ENCODE assay signal across 19 mouse cellular contexts in genomic region chr17:4424451-4425168, GRCm38 (mm10).
A peak's percentile ranks its signal among the peaks of the same experiment; 100 is the strongest.
DNase-seq lines count a peak whose midpoint lies in the region; ATAC-seq lines count a peak whose summit lies in the region.
"Had no signal": no experiment of that assay in that cellular context is flagged by ENCODE, and none has a peak within 500 bp of the region (broad histone marks: within the 10 kb centered on the region; RNA-seq: fewer than 3 reads in every experiment).

No protein-coding gene starts in this region.

- ATAC-seq in hindbrain, embryonic 15.5 days (ENCODE audit: low FRiP score, low read depth): peak; percentile 56; the same call in 1 of the 2 replicates
- no peak for ATAC-seq in hindbrain, embryonic 12.5 days (ENCODE audit: low FRiP score)
- 0 out of 2 replicates have a peak, but pooled peaks have one; percentile 37 for ATAC-seq in megakaryocyte progenitor cell, adult 5-6 weeks (replicated peaks; ENCODE audit: poor library complexity)
- ATAC-seq: lung, postnatal 0 days had no signal

- H3K4me1 ChIP-seq in hindbrain, embryonic 15.5 days (replicated peaks): no peaks in the 10 kb centered on the region
- H3K4me1 ChIP-seq in hindbrain, embryonic 12.5 days: no peaks in the 10 kb centered on the region
- H3K4me1 ChIP-seq: embryonic facial prominence, embryonic 12.5 days; limb, embryonic 15.5 days; liver, embryonic 15.5 days had no signal

- no peak overlapping the region for H3K4me2 ChIP-seq in hindbrain, embryonic 15.5 days
- H3K4me2 ChIP-seq in hindbrain, embryonic 12.5 days (replicated peaks): no peak overlapping the region
- H3K4me2 ChIP-seq: embryonic facial prominence, embryonic 12.5 days; limb, embryonic 15.5 days; liver, embryonic 15.5 days had no signal

- no peak overlapping the region for H3K4me3 ChIP-seq in hindbrain, embryonic 15.5 days
- no peak overlapping the region for H3K4me3 ChIP-seq in hindbrain, embryonic 12.5 days
- H3K4me3 ChIP-seq: embryonic facial prominence, embryonic 12.5 days; erythroblast, embryonic 14.5 days; heart, adult 2 months; limb, embryonic 15.5 days; liver, embryonic 15.5 days had no signal

- no peaks in the 10 kb centered on the region for H3K9me3 ChIP-seq in hindbrain, embryonic 15.5 days
- no peaks in the 10 kb centered on the region for H3K9me3 ChIP-seq in hindbrain, embryonic 12.5 days (replicated peaks)
- H3K9me3 ChIP-seq: embryonic facial prominence, embryonic 12.5 days; limb, embryonic 15.5 days; liver, embryonic 15.5 days had no signal

- H3K27me3 ChIP-seq in hindbrain, embryonic 15.5 days: no peaks in the 10 kb centered on the region
- H3K27me3 ChIP-seq in hindbrain, embryonic 12.5 days: no peaks in the 10 kb centered on the region
- H3K27me3 ChIP-seq: embryonic facial prominence, embryonic 12.5 days; limb, embryonic 15.5 days; liver, embryonic 15.5 days had no signal

- DNase-seq in cerebellum, postnatal 25 days: peak; percentile 7 to 15
- DNase-seq in cerebellum, adult 9-11 months: no peak
- peak; percentile 38 to 42 for DNase-seq in right cerebral cortex, postnatal 10 days (ENCODE audit: low spot score in 2 of 2)
- DNase-seq in right cerebral cortex, postnatal 25 days: no peak
- DNase-seq in heart, postnatal 4 days: no peak
- DNase-seq: B cell, adult 2 months; cerebellum, adult 18-20 months; gastrocnemius, postnatal 25 days; heart, adult 2 months; kidney, adult 11 months; thymus, postnatal 14 days had no signal

- H3K36me3 ChIP-seq in hindbrain, embryonic 15.5 days: no peaks in the 10 kb centered on the region
- H3K36me3 ChIP-seq in hindbrain, embryonic 12.5 days: no peaks in the 10 kb centered on the region
- H3K36me3 ChIP-seq: embryonic facial prominence, embryonic 12.5 days; limb, embryonic 15.5 days; liver, embryonic 15.5 days had no signal

- no peak overlapping the region for H3K9ac ChIP-seq in hindbrain, embryonic 15.5 days
- no peak overlapping the region for H3K9ac ChIP-seq in hindbrain, embryonic 12.5 days
- H3K9ac ChIP-seq: embryonic facial prominence, embryonic 12.5 days; limb, embryonic 15.5 days; liver, embryonic 15.5 days had no signal

- no peak overlapping the region for H3K27ac ChIP-seq in hindbrain, embryonic 15.5 days (replicated peaks)
- H3K27ac ChIP-seq in hindbrain, embryonic 12.5 days: no peak overlapping the region
- H3K27ac ChIP-seq: embryonic facial prominence, embryonic 12.5 days; heart, adult 2 months; limb, embryonic 15.5 days; liver, embryonic 15.5 days had no signal

- WGBS in hindbrain, embryonic 15.5 days: 62% methylated on average over 6 of the region's 6 CpGs
- WGBS in hindbrain, embryonic 12.5 days: 67% methylated on average over 6 of the region's 6 CpGs

Comparison
In these comparisons a context has a peak if more than half of its experiments do, and no peak if none do; other contexts are left out.
1. DNase-seq: peak in cerebellum, postnatal 25 days (2 of 2) and right cerebral cortex, postnatal 10 days (2 of 2); none in cerebellum, adult 9-11 months (single experiment), right cerebral cortex, postnatal 25 days (single experiment) and heart, postnatal 4 days (single experiment).